Mouse (Mus musculus): ENCODE data around the gene Nckap1l. TPM values are rescaled to one million over a fixed set of nuclear protein-coding genes. Genes with fewer than 3 reads are reported as not detected.
A peak's percentile ranks its signal among the peaks of the same experiment; 100 is the strongest.

Nckap1l gene
- polyA plus RNA-seq, 1 experiment from 2014 or later: 3.2 TPM

GRCm38 (mm10) chr15:103486658-103487057 lies 33.1 kb downstream of the Nckap1l start:
- no peak overlapping the region for H3K4me3 ChIP-seq (ENCODE audit: low read depth, low read length)
- no peak overlapping the region for H3K4me2 ChIP-seq (ENCODE audit: low read length)
- DNase-seq (ENCODE audit: low spot score) (no peak), ATAC-seq (replicated peaks; ENCODE audit: low FRiP score, low TSS enrichment, low read depth) (no peak)
- H3K27ac ChIP-seq (ENCODE audit: low read depth): no peak overlapping the region
- H3K9me3 ChIP-seq (ENCODE audit: control insufficient read depth, low read length): no peaks in the 10 kb centered on the region
- no peaks in the 10 kb centered on the region for H3K27me3 ChIP-seq (replicated peaks; ENCODE audit: control insufficient read depth, insufficient read depth, low read length)
- H3K9ac ChIP-seq (ENCODE audit: low read length): no peak overlapping the region
- no peaks in the 10 kb centered on the region for H3K4me1 ChIP-seq (replicated peaks; ENCODE audit: control insufficient read depth, insufficient read depth, low read length)
- 59% methylated on average over 1 of the region's 1 CpGs for WGBS
- no peaks in the 10 kb centered on the region for H3K36me3 ChIP-seq (ENCODE audit: control insufficient read depth, insufficient read depth, low read length)

GRCm38 (mm10) chr15:103488336-103488735 lies 34.7 kb downstream of the Nckap1l start:
- WGBS: 66% methylated on average over 4 of the region's 4 CpGs
- no peaks in the 10 kb centered on the region for H3K36me3 ChIP-seq (ENCODE audit: control insufficient read depth, insufficient read depth, low read length)
- DNase-seq (ENCODE audit: low spot score): no peak
- H3K4me1 ChIP-seq (replicated peaks; ENCODE audit: control insufficient read depth, insufficient read depth, low read length): no peaks in the 10 kb centered on the region
- no peak for ATAC-seq (replicated peaks; ENCODE audit: low FRiP score, low TSS enrichment, low read depth)
- H3K4me3 ChIP-seq (ENCODE audit: low read depth, low read length): no peak overlapping the region
- H3K9ac ChIP-seq (ENCODE audit: low read length): no peak overlapping the region
- H3K27me3 ChIP-seq (replicated peaks; ENCODE audit: control insufficient read depth, insufficient read depth, low read length): no peaks in the 10 kb centered on the region
- no peak overlapping the region for H3K4me2 ChIP-seq (ENCODE audit: low read length)
- no peak overlapping the region for H3K27ac ChIP-seq (ENCODE audit: low read depth)
- H3K9me3 ChIP-seq (ENCODE audit: control insufficient read depth, low read length): no peaks in the 10 kb centered on the region

GRCm38 (mm10) chr15:103496204-103497140 lies 42.9 kb downstream of the Nckap1l start:
- Histone ChIP-seq H3K9ac (ENCODE audit: low read length) (no peak overlapping the region), H3K27ac (ENCODE audit: low read depth) (no peak overlapping the region), H3K27me3 (replicated peaks; ENCODE audit: control insufficient read depth, insufficient read depth, low read length) (peaks cover 5% of the 10 kb centered on the region), H3K4me2 (ENCODE audit: low read length) (no peak overlapping the region), H3K4me3 (ENCODE audit: low read depth, low read length) (no peak overlapping the region), H3K36me3 (ENCODE audit: control insufficient read depth, insufficient read depth, low read length) (no peaks in the 10 kb centered on the region), H3K4me1 (replicated peaks; ENCODE audit: control insufficient read depth, insufficient read depth, low read length) (no peaks in the 10 kb centered on the region), H3K9me3 (ENCODE audit: control insufficient read depth, low read length) (no peaks in the 10 kb centered on the region)
- DNase-seq (ENCODE audit: low spot score): no peak
- ATAC-seq (replicated peaks; ENCODE audit: low FRiP score, low TSS enrichment, low read depth): no peak
- WGBS: 62% methylated on average over 10 of the region's 10 CpGs

GRCm38 (mm10) chr15:103498157-103498556 lies 44.6 kb downstream of the Nckap1l start:
- H3K4me2 ChIP-seq (ENCODE audit: low read length): no peak overlapping the region
- peaks cover 8% of the 10 kb centered on the region for H3K27me3 ChIP-seq (replicated peaks; ENCODE audit: control insufficient read depth, insufficient read depth, low read length)
- no peak for DNase-seq (ENCODE audit: low spot score)
- H3K27ac ChIP-seq (ENCODE audit: low read depth): no peak overlapping the region
- no peak overlapping the region for H3K9ac ChIP-seq (ENCODE audit: low read length)
- 0 out of 2 replicates have a peak, but pooled peaks cover 2% of the 10 kb centered on the region for H3K4me1 ChIP-seq (replicated peaks; ENCODE audit: control insufficient read depth, insufficient read depth, low read length)
- WGBS: 27% methylated on average over 3 of the region's 3 CpGs
- ATAC-seq (replicated peaks; ENCODE audit: low FRiP score, low TSS enrichment, low read depth): no peak
- no peaks in the 10 kb centered on the region for H3K36me3 ChIP-seq (ENCODE audit: control insufficient read depth, insufficient read depth, low read length)
- no peaks in the 10 kb centered on the region for H3K9me3 ChIP-seq (ENCODE audit: control insufficient read depth, low read length)
- H3K4me3 ChIP-seq (ENCODE audit: low read depth, low read length): no peak overlapping the region

GRCm38 (mm10) chr15:103500723-103501122 lies 47.1 kb downstream of the Nckap1l start:
- 79% methylated on average over 1 of the region's 1 CpGs for WGBS
- no peak for DNase-seq (ENCODE audit: low spot score)
- H3K9me3 ChIP-seq (ENCODE audit: control insufficient read depth, low read length): no peaks in the 10 kb centered on the region
- H3K27me3 ChIP-seq (replicated peaks; ENCODE audit: control insufficient read depth, insufficient read depth, low read length): peaks cover 31% of the 10 kb centered on the region
- no peak overlapping the region for H3K9ac ChIP-seq (ENCODE audit: low read length)
- H3K4me3 ChIP-seq (ENCODE audit: low read depth, low read length): no peak overlapping the region
- ATAC-seq (replicated peaks; ENCODE audit: low FRiP score, low TSS enrichment, low read depth): no peak
- no peak overlapping the region for H3K4me2 ChIP-seq (ENCODE audit: low read length)
- 0 out of 2 replicates have a peak, but pooled peaks cover 2% of the 10 kb centered on the region for H3K4me1 ChIP-seq (replicated peaks; ENCODE audit: control insufficient read depth, insufficient read depth, low read length)
- H3K27ac ChIP-seq (ENCODE audit: low read depth): no peak overlapping the region
- H3K36me3 ChIP-seq (ENCODE audit: control insufficient read depth, insufficient read depth, low read length): no peaks in the 10 kb centered on the region

- WGBS: 48% methylated on average over 2 of the region's 2 CpGs
- Histone ChIP-seq H3K4me2 (ENCODE audit: low read length) (no peak overlapping the region), H3K4me1 (replicated peaks; ENCODE audit: control insufficient read depth, insufficient read depth, low read length) (0 out of 2 replicates have a peak, but pooled peaks cover 2% of the 10 kb centered on the region), H3K9ac (ENCODE audit: low read length) (no peak overlapping the region), H3K27me3 (replicated peaks; ENCODE audit: control insufficient read depth, insufficient read depth, low read length) (peaks cover 31% of the 10 kb centered on the region), H3K27ac (ENCODE audit: low read depth) (no peak overlapping the region), H3K36me3 (ENCODE audit: control insufficient read depth, insufficient read depth, low read length) (no peaks in the 10 kb centered on the region), H3K9me3 (ENCODE audit: control insufficient read depth, low read length) (no peaks in the 10 kb centered on the region), H3K4me3 (ENCODE audit: low read depth, low read length) (no peak overlapping the region)
- no peak for DNase-seq (ENCODE audit: low spot score)
- no peak for ATAC-seq (replicated peaks; ENCODE audit: low FRiP score, low TSS enrichment, low read depth)
These were observed 47.6 kb downstream of the Nckap1l start for GRCm38 (mm10) chr15:103501186-103501585.

- peak; percentile 91 for ATAC-seq (replicated peaks; ENCODE audit: low FRiP score, low TSS enrichment, low read depth)
- Histone ChIP-seq H3K27me3 (replicated peaks; ENCODE audit: control insufficient read depth, insufficient read depth, low read length) (peaks cover 31% of the 10 kb centered on the region), H3K9me3 (ENCODE audit: control insufficient read depth, low read length) (no peaks in the 10 kb centered on the region), H3K9ac (ENCODE audit: low read length) (peak within 1 kb of the TSS; percentile 53), H3K4me1 (replicated peaks; ENCODE audit: control insufficient read depth, insufficient read depth, low read length) (0 out of 2 replicates have a peak, but pooled peaks cover 2% of the 10 kb centered on the region), H3K27ac (ENCODE audit: low read depth) (no peak within 1 kb of the TSS), H3K36me3 (ENCODE audit: control insufficient read depth, insufficient read depth, low read length) (no peaks in the 10 kb centered on the region), H3K4me3 (ENCODE audit: low read depth, low read length) (peak within 1 kb of the TSS; percentile 45), H3K4me2 (ENCODE audit: low read length) (peak within 1 kb of the TSS; percentile 95)
- WGBS: under 1% methylated on average over 51 of the region's 63 CpGs
- DNase-seq (ENCODE audit: low spot score): peak; percentile 82
These were observed 49.0 kb downstream of the Nckap1l start, which contains the start of gene Pde1b for GRCm38 (mm10) chr15:103502435-103503250. TSS of gene Pde1b (plus strand) at chr15:103503034.

GRCm38 (mm10) chr15:103503251-103503600 lies 49.6 kb downstream of the Nckap1l start:
- peak overlapping the region; percentile 45 for H3K4me3 ChIP-seq (ENCODE audit: low read depth, low read length)
- DNase-seq (ENCODE audit: low spot score): no peak
- H3K27ac ChIP-seq (ENCODE audit: low read depth): no peak overlapping the region
- H3K9me3 ChIP-seq (ENCODE audit: control insufficient read depth, low read length): no peaks in the 10 kb centered on the region
- WGBS: 0% methylated on average over 15 of the region's 15 CpGs
- peaks cover 31% of the 10 kb centered on the region for H3K27me3 ChIP-seq (replicated peaks; ENCODE audit: control insufficient read depth, insufficient read depth, low read length)
- ATAC-seq (replicated peaks; ENCODE audit: low FRiP score, low TSS enrichment, low read depth): peak; percentile 70
- H3K4me1 ChIP-seq (replicated peaks; ENCODE audit: control insufficient read depth, insufficient read depth, low read length): 0 out of 2 replicates have a peak, but pooled peaks cover 2% of the 10 kb centered on the region
- peak overlapping the region; percentile 53 for H3K9ac ChIP-seq (ENCODE audit: low read length)
- H3K36me3 ChIP-seq (ENCODE audit: control insufficient read depth, insufficient read depth, low read length): no peaks in the 10 kb centered on the region
- H3K4me2 ChIP-seq (ENCODE audit: low read length): peak overlapping the region; percentile 95

Data from intestine, embryonic 14.5 days (tissue).